Mouse (Mus musculus) activated CD4-positive, CD25-positive, alpha-beta regulatory T cell, adult 9 weeks (primary cell): ENCODE data around the gene Alox12e. TPM values are rescaled to one million over a fixed set of nuclear protein-coding genes. Genes with fewer than 3 reads are reported as not detected.

ENCODE experiments used
- polyA plus RNA-seq: library from polyadenylated mRNA; unstranded; fragments of 100-300 nt; shearing (Covaris generic); gene quantifications from one replicate; pipeline ENCODE4 v1.2.1, GENCODE M21; 2017

The Alox12e gene
- not detected for polyA plus RNA-seq

GRCm38 (mm10) chr11:70322528-70322927 lies at the start of gene Alox12e:
Gene Alox12e (minus strand): TSS chr11:70322628.

GRCm38 (mm10) chr11:70351868-70352267 lies 29.4 kb upstream of the Alox12e start, which contains the start of gene Alox15:
Gene Alox15 (minus strand): TSS chr11:70352031.

Other genes with a start within 250 kb of the Alox12e start
- not detected for gene Asgr2, start 230.0 kb downstream of the Alox12e start, polyA plus RNA-seq
- gene Mgl2, start 192.3 kb downstream of the Alox12e start, polyA plus RNA-seq, result not detected
- not detected for gene Clec10a, start 166.4 kb downstream of the Alox12e start, polyA plus RNA-seq
- 0.24 TPM for gene Slc16a11, start 109.9 kb downstream of the Alox12e start, polyA plus RNA-seq
- gene Slc16a13, start 101.6 kb downstream of the Alox12e start, polyA plus RNA-seq, result 4.5 TPM
- gene Bcl6b, start 92.8 kb downstream of the Alox12e start, polyA plus RNA-seq, result 0.29 TPM
- gene 0610010K14Rik, start 84.7 kb downstream of the Alox12e start, polyA plus RNA-seq, result 187 TPM
- 3.3 TPM for gene Gm21988, start 82.8 kb downstream of the Alox12e start, polyA plus RNA-seq
- gene Rnasek, start 82.8 kb downstream of the Alox12e start, polyA plus RNA-seq, result 281 TPM
- gene Alox12, start 67.3 kb downstream of the Alox12e start, polyA plus RNA-seq, result 0.27 TPM
- gene Alox15, start 29.4 kb upstream of the Alox12e start, polyA plus RNA-seq, result not detected
- gene Pelp1, start 87.4 kb upstream of the Alox12e start, polyA plus RNA-seq, result 12.8 TPM
- gene Arrb2, start 110.0 kb upstream of the Alox12e start, polyA plus RNA-seq, result 217 TPM
- gene Med11, start 129.3 kb upstream of the Alox12e start, polyA plus RNA-seq, result 81.1 TPM
- not detected for gene Zmynd15, start 136.8 kb upstream of the Alox12e start, polyA plus RNA-seq
- gene Cxcl16, start 137.4 kb upstream of the Alox12e start, polyA plus RNA-seq, result 0.57 TPM
- gene Tm4sf5, start 182.6 kb upstream of the Alox12e start, polyA plus RNA-seq, result 4.0 TPM
- gene Vmo1, start 192.0 kb upstream of the Alox12e start, polyA plus RNA-seq, result not detected
- gene Gltpd2, start 196.6 kb upstream of the Alox12e start, polyA plus RNA-seq, result not detected
- gene Psmb6, start 202.7 kb upstream of the Alox12e start, polyA plus RNA-seq, result 374 TPM
- gene Gm40193, start 210.3 kb upstream of the Alox12e start, polyA plus RNA-seq, result not detected
- 2.5 TPM for gene Pld2, start 217.4 kb upstream of the Alox12e start, polyA plus RNA-seq
- 8.1 TPM for gene Mink1, start 240.3 kb upstream of the Alox12e start, polyA plus RNA-seq